Mouse (Mus musculus) MEL (cell line): ENCODE data around the gene Cdh22. TPM values are rescaled to one million over a fixed set of nuclear protein-coding genes. Genes with fewer than 3 reads are reported as not detected.

Source experiments
- DNase-seq: peaks from one replicate; pipeline ENCODE4 v3.0.0; 2011; ENCODE audit warnings: low read depth, low spot score
- H3K27ac ChIP-seq: 2 replicates; pipeline ENCODE4 v1.5.1; 2012; ENCODE audit warnings: low read depth, mild to moderate bottlenecking, control low read depth, low read length, moderate library complexity; ENCODE audit not compliant: control insufficient read depth
- H3K27me3 ChIP-seq, 2 experiments: fragments of 150-350 bp in 1 of 2; sonication (generic) in 1 of 2; 2 replicates each; pipeline ENCODE4 v1.6.1; 2012; ENCODE audit warnings: low read length in 2 of 2, mild to moderate bottlenecking in 2 of 2, improper control_type of control experiment in 1 of 2, moderate library complexity in 1 of 2; ENCODE audit not compliant: insufficient read depth in 2 of 2, control insufficient read depth in 1 of 2
- H3K36me3 ChIP-seq, 2 experiments: 2 replicates each; pipeline ENCODE4 v1.6.1; 2012 to 2014; ENCODE audit warnings: low read length in 2 of 2, improper control_type of control experiment in 1 of 2, inconsistent platforms in 1 of 2, mild to moderate bottlenecking in 1 of 2; ENCODE audit not compliant: insufficient read depth in 2 of 2, control insufficient read depth in 1 of 2
- H3K4me1 ChIP-seq, 2 experiments: fragments of 150-350 bp in 1 of 2; sonication (generic) in 1 of 2; 2 replicates each; pipeline ENCODE4 v1.6.1; 2012; ENCODE audit warnings: low read length in 2 of 2, improper control_type of control experiment in 1 of 2, mild to moderate bottlenecking in 1 of 2; ENCODE audit not compliant: insufficient read depth in 2 of 2, control insufficient read depth in 1 of 2
- H3K4me3 ChIP-seq, 2 experiments: fragments of 150-350 bp in 1 of 2; sonication (generic) in 1 of 2; 2 replicates each; pipeline ENCODE4 v1.5.1; 2012; ENCODE audit warnings: low read depth in 2 of 2, low read length in 2 of 2, mild to moderate bottlenecking in 2 of 2, moderate library complexity in 2 of 2, control low read depth in 1 of 2, improper control_type of control experiment in 1 of 2; ENCODE audit not compliant: control insufficient read depth in 1 of 2, insufficient read depth in 1 of 2
- H3K79me2 ChIP-seq: 2 replicates; pipeline ENCODE4 v1.6.1; 2012; ENCODE audit warnings: mild to moderate bottlenecking, low read length, moderate library complexity; ENCODE audit not compliant: control insufficient read depth, poor library complexity, insufficient read depth
- H3K9ac ChIP-seq: 2 replicates; pipeline ENCODE4 v1.6.1; 2012; ENCODE audit warnings: low read depth, mild to moderate bottlenecking, control low read depth, low read length, moderate library complexity; ENCODE audit not compliant: control insufficient read depth, poor library complexity, severe bottlenecking
- H3K9me3 ChIP-seq: fragments of 150-350 bp; sonication (generic); replicated peaks from 2 replicates; pipeline ENCODE4 v1.6.1; 2012; ENCODE audit warnings: mild to moderate bottlenecking, low read length, improper control_type of control experiment, moderate library complexity; ENCODE audit not compliant: insufficient read depth
- CHD1 ChIP-seq: IDR thresholded peaks from 2 replicates; pipeline ENCODE4 v1.6.1; 2012; ENCODE audit warnings: low read depth, mild to moderate bottlenecking, inconsistent platforms, low read length, improper control_type of control experiment
- CHD2 ChIP-seq: IDR thresholded peaks from 2 replicates; pipeline ENCODE4 v1.6.1; 2011; ENCODE audit warnings: low read length, improper control_type of control experiment
- CTCF ChIP-seq, 3 experiments: IDR thresholded peaks in 2 of 3; conservative IDR thresholded peaks in 1 of 3; 2 replicates each; pipeline ENCODE4 v1.5.1; 2011 to 2012; ENCODE audit warnings: low read length in 3 of 3, low read depth in 2 of 3, mild to moderate bottlenecking in 2 of 3, improper control_type of control experiment in 1 of 3, inconsistent platforms in 1 of 3, mixed read lengths in 1 of 3, moderate library complexity in 1 of 3; ENCODE audit not compliant: control insufficient read depth in 1 of 3, insufficient read depth in 1 of 3, poor library complexity in 1 of 3, severe bottlenecking in 1 of 3
- ELF1 ChIP-seq: IDR thresholded peaks from 2 replicates; pipeline ENCODE4 v1.6.1; 2014; ENCODE audit warnings: low read depth, mild to moderate bottlenecking, inconsistent platforms, low read length, improper control_type of control experiment, moderate library complexity
- EP300 ChIP-seq, 2 experiments: IDR thresholded peaks; 2 replicates each; pipeline ENCODE4 v1.6.1; 2011; ENCODE audit warnings: improper control_type of control experiment in 2 of 2, low read length in 2 of 2, low read depth in 1 of 2, mild to moderate bottlenecking in 1 of 2
- ETS1 ChIP-seq: IDR thresholded peaks from 2 replicates; pipeline ENCODE4 v1.6.1; 2012; ENCODE audit warnings: low read depth, mild to moderate bottlenecking, inconsistent platforms, low read length, improper control_type of control experiment, moderate library complexity
- GABPA ChIP-seq: IDR thresholded peaks from 2 replicates; pipeline ENCODE4 v1.6.1; 2012; ENCODE audit warnings: low read depth, mild to moderate bottlenecking, inconsistent platforms, low read length, improper control_type of control experiment, moderate library complexity
- HCFC1 ChIP-seq: IDR thresholded peaks from 2 replicates; pipeline ENCODE4 v1.6.1; 2012; ENCODE audit warnings: low read depth, mild to moderate bottlenecking, inconsistent platforms, low read length, improper control_type of control experiment, moderate library complexity
- JUND ChIP-seq: IDR thresholded peaks from 2 replicates; pipeline ENCODE4 v1.6.1; 2011; ENCODE audit warnings: low read depth, mild to moderate bottlenecking, improper control_type of control experiment, low read length
- KAT2A ChIP-seq: conservative IDR thresholded peaks from 2 replicates; pipeline ENCODE4 v1.6.1; 2012; ENCODE audit warnings: low read depth, low read length, improper control_type of control experiment, inconsistent platforms
- MAFK ChIP-seq: IDR thresholded peaks from 2 replicates; pipeline ENCODE4 v1.6.1; 2011; ENCODE audit warnings: low read depth, mild to moderate bottlenecking, low read length, improper control_type of control experiment, borderline replicate concordance
- MYB ChIP-seq: IDR thresholded peaks from 2 replicates; pipeline ENCODE4 v1.6.1; 2011; ENCODE audit warnings: mild to moderate bottlenecking, low read depth, low read length, improper control_type of control experiment
- MYC ChIP-seq: IDR thresholded peaks from 2 replicates; pipeline ENCODE4 v1.6.1; 2011; ENCODE audit warnings: low read depth, mild to moderate bottlenecking, low read length, improper control_type of control experiment, moderate library complexity
- NRF1 ChIP-seq: IDR thresholded peaks from 2 replicates; pipeline ENCODE4 v1.6.1; 2014; ENCODE audit warnings: low read depth, mild to moderate bottlenecking, inconsistent platforms, low read length, improper control_type of control experiment, moderate library complexity; ENCODE audit not compliant: poor library complexity, insufficient read depth, severe bottlenecking
- POLR2AphosphoS2 ChIP-seq: IDR thresholded peaks from 2 replicates; pipeline ENCODE4 v1.6.1; 2011; ENCODE audit warnings: low read length, improper control_type of control experiment
- POLR2AphosphoS5 ChIP-seq: IDR thresholded peaks from 2 replicates; pipeline ENCODE4 v1.6.1; 2012; ENCODE audit warnings: low read depth, borderline replicate concordance, mild to moderate bottlenecking, inconsistent platforms, low read length, moderate library complexity, mixed read lengths
- SIN3A ChIP-seq: IDR thresholded peaks from 2 replicates; pipeline ENCODE4 v1.6.1; 2012; ENCODE audit warnings: low read length, improper control_type of control experiment, inconsistent platforms
- SMC3 ChIP-seq: IDR thresholded peaks from 2 replicates; pipeline ENCODE4 v1.6.1; 2011; ENCODE audit warnings: low read depth, low read length, improper control_type of control experiment
- TAL1 ChIP-seq: IDR thresholded peaks from 2 replicates; pipeline ENCODE4 v1.6.1; 2012; ENCODE audit warnings: mild to moderate bottlenecking, inconsistent platforms, low read length, moderate library complexity, mixed read lengths
- TBP ChIP-seq: IDR thresholded peaks from 2 replicates; pipeline ENCODE4 v1.8.0; 2011; ENCODE audit warnings: low read depth, low read length, improper control_type of control experiment
- TCF12 ChIP-seq: IDR thresholded peaks from 2 replicates; pipeline ENCODE4 v1.6.1; 2014; ENCODE audit warnings: low read depth, mild to moderate bottlenecking, inconsistent platforms, low read length, improper control_type of control experiment, moderate library complexity
- UBTF ChIP-seq: IDR thresholded peaks from 2 replicates; pipeline ENCODE4 v1.6.1; 2012; ENCODE audit warnings: low read depth, mild to moderate bottlenecking, inconsistent platforms, low read length, improper control_type of control experiment, moderate library complexity, borderline replicate concordance; ENCODE audit not compliant: insufficient read depth
- USF1 ChIP-seq: IDR thresholded peaks from 2 replicates; pipeline ENCODE4 v1.6.1; 2014; ENCODE audit warnings: low read depth, mild to moderate bottlenecking, inconsistent platforms, low read length, improper control_type of control experiment, moderate library complexity
- polyA plus RNA-seq, 2 experiments: library from polyadenylated mRNA; stranded (reverse) in 1 of 2; unstranded in 1 of 2; fragments of >175 nt in 1 of 2; fragments of >200 nt in 1 of 2; gene quantifications; 2 replicates each; pipeline versions ENCODE4 v1.2.1 to v1.2.4; 2012; ENCODE audit warnings: low replicate concordance in 2 of 2, low read depth in 1 of 2; ENCODE audit not compliant: insufficient read length in 2 of 2, insufficient read depth in 1 of 2, missing spikeins in 1 of 2
- total RNA-seq: library from RNA; depleted of rRNA; stranded (reverse); fragments of 300-350 nt; gene quantifications from 2 replicates; pipeline ENCODE4 v1.2.3, GENCODE M21; 2012

Gene Cdh22
- total and polyA plus RNA-seq, 3 experiments = not detected

GRCm38 (mm10) chr2:165248967-165249366 lies 14.3 kb upstream of the Cdh22 start:
- Histone ChIP-seq H3K9me3 (no peaks in the 10 kb centered on the region), H3K27ac (no peak overlapping the region), H3K4me3 (no peak overlapping the region), H3K9ac (no peak overlapping the region), H3K27me3 (no peaks in the 10 kb centered on the region), H3K36me3 (peaks cover 0 to 5% of the 10 kb centered on the region in 2 experiments; a peak in 2 of 4 replicates), H3K79me2 (no peaks in the 10 kb centered on the region), H3K4me1 (peaks cover 0 to 16% of the 10 kb centered on the region in 2 experiments; a peak in 2 of 4 replicates)
- DNase-seq = no peak
- TF ChIP-seq KAT2A (no peak), UBTF (no peak), TAL1 (no peak), MAFK (no peak), CTCF (IDR thresholded peaks at IDR 0.05 in 2 of 3, conservative IDR thresholded peaks at IDR 0.05 in 1 of 3; ENCODE audit: control insufficient read depth in 1 of 3, insufficient read depth in 1 of 3, low read depth in 2 of 3, low read length in 3 of 3, poor library complexity in 1 of 3, severe bottlenecking in 1 of 3) (no peak), TBP (no peak), CHD1 (no peak), EP300 (IDR thresholded peaks at IDR 0.05; ENCODE audit: low read depth in 1 of 2, low read length in 2 of 2) (no peak), HCFC1 (no peak), TCF12 (no peak), NRF1 (no peak), SIN3A (no peak), CHD2 (no peak), POLR2AphosphoS5 (no peak), USF1 (no peak), ETS1 (no peak)

GRCm38 (mm10) chr2:165246349-165246748 lies 11.7 kb upstream of the Cdh22 start:
- no peak overlapping the region for H3K9ac ChIP-seq
- TF ChIP-seq UBTF = no peak
- no peak for TF ChIP-seq USF1
- no peak for TF ChIP-seq SMC3
- no peak for TF ChIP-seq POLR2AphosphoS2
- no peak for TF ChIP-seq MYB
- no peak for TF ChIP-seq TCF12
- TF ChIP-seq MAFK = no peak
- no peak for TF ChIP-seq GABPA
- no peak for TF ChIP-seq SIN3A
- no peak for TF ChIP-seq JUND
- TF ChIP-seq ELF1 = no peak
- TF ChIP-seq MYC = no peak
- no peaks in the 10 kb centered on the region for H3K9me3 ChIP-seq
- H3K27ac ChIP-seq = no peak overlapping the region
- peaks cover 0 to 16% of the 10 kb centered on the region in 2 experiments; a peak in 2 of 4 replicates for H3K4me1 ChIP-seq
- no peaks in the 10 kb centered on the region for H3K27me3 ChIP-seq
- peaks cover 0 to 5% of the 10 kb centered on the region in 2 experiments; a peak in 2 of 4 replicates for H3K36me3 ChIP-seq
- no peak for DNase-seq
- H3K79me2 ChIP-seq = no peaks in the 10 kb centered on the region
- H3K4me3 ChIP-seq = no peak overlapping the region
